Mouse (Mus musculus): Measurements from ENCODE around the gene Atp5b. TPM values are rescaled to one million over a fixed set of nuclear protein-coding genes. Genes with fewer than 3 reads are reported as not detected.

Atp5b gene
- total RNA-seq, 4 experiments from 2014 or later, result 1,554 to 1,727 (median 1,622) TPM

DNA sequence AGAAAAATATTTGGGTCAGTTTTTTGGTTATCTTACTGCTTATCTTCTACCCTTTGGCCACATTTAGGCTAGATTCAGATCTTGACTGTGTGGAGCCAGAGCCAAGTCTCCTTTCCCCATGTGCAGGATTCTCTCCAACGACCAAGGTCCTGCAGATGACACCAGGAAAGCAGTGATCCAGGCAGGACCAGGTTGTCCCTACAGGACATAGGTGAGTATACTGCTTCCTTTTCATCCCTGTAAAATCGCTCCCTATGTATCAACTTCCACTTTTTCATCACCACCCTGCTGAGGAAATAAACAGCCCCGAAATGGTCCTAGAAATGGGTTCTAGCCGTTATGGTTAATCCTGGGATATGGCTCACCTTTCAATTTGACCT lies 13.2 kb downstream of the Atp5b start:
- DNase-seq (ENCODE audit: low spot score in 2 of 2), result no peak

DNA sequence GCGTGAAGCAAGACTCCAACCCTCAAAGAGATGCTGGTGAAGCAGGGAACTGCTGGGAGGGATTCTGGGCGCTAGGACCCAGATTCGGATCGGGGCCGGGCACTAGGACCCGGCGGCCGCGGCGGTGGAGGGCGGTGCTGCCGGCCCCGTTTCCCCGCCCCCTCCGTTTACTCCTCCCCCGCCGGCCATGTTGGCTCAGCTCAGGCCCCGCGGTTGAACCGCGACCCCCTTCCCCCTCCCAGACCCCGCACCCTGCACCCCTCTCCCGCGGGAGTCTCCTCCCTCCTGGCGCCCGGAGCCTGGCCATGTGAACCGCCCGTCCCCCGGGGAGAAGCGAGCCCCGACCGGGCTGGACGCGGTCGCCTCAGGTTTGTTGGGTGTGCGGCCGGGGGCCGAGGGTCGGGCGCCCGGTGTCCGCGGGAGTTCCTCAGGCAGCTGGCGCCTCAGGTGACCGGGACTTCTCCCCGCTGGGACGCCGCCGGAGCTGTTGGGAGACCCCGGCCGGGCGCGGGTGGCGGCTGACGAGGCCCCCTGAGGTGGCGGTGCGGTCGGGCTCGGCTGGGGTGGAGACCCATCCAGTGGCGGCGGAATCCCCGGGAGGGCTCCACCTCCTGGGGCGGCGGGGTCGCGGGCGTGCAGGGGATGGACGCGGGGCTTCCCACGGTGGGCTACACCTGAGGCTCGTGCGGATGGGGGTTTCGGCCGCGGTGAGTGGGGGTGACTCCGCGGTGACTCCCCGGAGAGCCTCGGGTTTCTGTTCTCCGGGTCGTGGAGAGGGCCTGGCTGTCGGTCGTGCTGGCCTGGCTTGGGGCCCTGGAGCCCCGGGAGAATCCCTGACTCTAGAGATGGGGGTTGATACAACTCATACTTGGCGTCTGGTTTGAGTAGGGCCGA lies 13.9 kb downstream of the Atp5b start:
- DNase-seq (ENCODE audit: low spot score in 2 of 2), result peak; percentile 45 to 60

DNA sequence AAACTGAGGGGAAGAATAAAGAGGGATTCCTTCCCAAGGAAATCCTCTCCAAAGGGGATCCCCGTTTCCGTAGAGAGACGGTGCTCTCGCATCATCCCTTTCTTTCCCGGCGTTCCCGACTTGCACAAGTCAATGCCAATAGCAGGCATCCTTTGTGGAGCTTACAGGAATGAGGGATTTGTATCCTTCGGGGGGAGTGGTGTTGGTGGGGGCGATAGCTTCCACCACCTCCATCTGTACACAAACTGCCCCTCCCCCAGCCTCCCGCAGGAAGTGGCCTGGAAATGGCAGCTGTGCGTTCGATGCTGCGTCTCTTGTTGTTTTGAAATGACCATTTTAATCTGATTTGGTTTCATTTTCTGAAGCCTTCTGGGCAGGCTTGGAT lies 14.5 kb downstream of the Atp5b start:
- DNase-seq (ENCODE audit: low spot score in 2 of 2), result peak; percentile 38 to 41

DNA sequence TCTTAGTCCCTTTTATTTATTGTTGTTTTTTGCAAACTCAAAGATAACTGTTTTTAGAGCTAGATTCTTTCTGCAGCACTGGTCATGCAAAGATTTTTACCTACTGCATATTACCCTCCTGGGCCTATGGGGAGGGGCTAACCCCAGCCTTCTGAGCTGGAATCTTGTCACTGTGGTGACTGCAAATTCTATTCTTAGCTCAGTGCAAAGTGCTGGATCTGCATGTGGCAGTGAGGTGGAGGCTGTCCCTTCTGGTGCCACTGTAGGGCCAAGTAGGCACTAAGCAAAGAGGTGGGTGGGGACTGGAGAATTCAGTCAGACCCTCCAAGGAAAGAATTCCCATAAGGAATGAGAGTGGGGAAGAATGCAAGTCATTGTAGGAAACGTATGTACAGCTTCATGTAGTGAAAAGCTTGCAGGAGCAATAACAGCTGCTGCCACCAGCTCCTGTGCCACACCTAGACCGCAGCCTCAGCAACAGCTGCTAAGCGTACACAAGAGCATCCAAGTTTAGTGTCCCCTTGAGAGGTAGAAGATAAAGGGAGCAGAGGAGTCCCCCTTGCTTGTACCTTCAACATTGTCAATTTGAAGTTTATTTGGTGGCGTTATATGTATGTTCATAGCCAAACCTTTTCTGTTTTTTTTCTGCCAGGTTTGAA lies 27.2 kb downstream of the Atp5b start:
- DNase-seq (ENCODE audit: low spot score in 2 of 2), result no peak

DNA sequence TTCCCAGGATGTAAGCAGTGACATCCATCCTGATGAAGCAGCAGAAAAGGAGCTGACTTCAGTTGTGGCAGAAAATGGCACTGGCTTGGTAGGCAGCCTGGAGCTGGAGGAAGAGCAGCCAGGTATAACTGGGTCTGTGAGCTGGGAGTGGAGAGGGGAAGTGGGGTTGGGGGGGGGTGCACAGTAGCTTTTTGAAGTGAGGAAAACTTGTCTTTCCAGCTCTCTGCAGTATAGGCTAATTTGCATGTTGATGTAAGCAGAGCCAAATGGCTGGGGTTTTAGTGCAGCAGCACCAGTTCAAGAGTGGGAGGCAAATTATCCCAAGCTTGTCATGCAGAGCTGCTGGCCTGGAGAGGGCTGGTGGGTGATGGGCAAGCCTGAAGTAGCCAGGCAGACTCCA lies 28.2 kb downstream of the Atp5b start:
- DNase-seq (ENCODE audit: low spot score in 2 of 2), result no peak

DNA sequence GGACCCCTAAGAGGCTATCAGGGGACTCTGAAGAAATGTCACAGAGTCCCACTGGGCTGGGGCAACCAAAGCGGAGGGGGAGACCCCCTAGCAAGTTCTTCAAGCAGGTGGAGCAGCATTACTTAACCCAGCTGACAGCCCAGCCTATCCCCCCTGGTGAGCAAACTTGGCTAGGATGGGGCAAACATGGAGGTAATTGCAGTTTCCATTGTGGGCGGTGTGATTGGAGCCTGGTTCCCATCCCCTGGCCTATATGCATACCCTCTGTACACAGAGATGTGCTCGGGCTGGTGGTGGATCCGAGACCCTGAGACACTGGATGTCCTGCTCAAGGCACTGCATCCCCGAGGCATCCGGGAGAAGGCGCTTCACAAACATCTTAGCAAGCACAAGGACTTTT lies 40.8 kb downstream of the Atp5b start:
- DNase-seq (ENCODE audit: low spot score in 2 of 2), result no peak

DNA sequence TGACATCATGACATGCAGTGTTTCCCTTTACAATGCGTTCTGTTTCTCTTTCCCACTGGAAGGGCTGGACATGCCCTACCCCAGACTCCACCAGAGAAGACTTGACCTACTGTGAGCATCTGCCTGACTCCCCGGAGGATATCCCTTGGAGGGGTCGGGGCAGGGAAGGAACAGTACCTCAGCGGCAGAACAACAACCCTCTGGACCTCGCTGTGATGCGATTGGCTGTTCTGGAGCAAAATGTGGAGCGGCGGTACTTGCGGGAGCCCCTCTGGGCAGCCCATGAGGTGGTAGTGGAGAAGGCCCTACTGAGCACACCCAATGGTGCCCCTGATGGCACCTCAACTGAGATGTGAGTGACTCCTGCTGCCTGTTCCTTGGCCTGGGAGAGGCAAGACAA lies 41.8 kb downstream of the Atp5b start:
- DNase-seq (ENCODE audit: low spot score in 2 of 2), result no peak

DNA sequence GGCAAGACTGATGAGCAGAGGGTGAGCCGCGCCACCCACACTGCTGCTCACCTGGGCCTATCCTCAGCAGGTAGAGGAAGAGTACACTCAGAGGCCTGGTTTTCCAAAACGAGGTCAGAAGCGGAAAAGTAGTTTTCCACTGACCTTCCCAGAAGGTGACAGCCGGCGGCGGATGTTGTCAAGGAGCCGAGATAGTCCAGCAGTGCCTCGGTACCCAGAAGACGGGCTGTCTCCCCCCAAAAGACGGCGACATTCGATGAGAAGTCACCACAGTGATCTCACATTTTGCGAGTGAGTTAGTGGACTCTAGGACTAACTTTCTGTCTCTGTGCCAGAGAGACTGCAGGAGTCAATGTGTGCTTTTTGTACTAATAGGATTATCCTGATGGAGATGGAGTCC lies 42.9 kb downstream of the Atp5b start:
- no peak for DNase-seq (ENCODE audit: low spot score in 2 of 2)

DNA sequence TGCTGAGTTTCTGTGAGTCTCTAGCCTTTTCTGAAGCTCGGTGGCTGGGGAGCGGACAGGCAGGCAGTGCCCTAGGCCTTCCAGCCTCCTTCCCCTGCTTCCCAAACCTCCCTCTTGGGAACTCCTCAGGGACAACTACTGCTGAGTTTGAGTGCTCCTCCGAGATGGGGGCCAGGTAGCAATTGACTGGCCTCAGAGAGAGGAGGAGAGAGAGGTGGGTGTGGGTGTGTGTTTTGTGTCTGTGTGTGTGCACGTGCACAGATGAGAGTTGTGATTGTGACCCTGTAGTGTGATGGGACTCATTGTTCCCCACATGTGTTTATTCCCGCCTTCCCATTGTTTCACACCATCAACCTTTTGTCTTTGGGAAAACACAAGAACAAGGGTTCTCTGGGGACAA lies 44.4 kb downstream of the Atp5b start:
- DNase-seq (ENCODE audit: low spot score in 2 of 2), result no peak

DNA sequence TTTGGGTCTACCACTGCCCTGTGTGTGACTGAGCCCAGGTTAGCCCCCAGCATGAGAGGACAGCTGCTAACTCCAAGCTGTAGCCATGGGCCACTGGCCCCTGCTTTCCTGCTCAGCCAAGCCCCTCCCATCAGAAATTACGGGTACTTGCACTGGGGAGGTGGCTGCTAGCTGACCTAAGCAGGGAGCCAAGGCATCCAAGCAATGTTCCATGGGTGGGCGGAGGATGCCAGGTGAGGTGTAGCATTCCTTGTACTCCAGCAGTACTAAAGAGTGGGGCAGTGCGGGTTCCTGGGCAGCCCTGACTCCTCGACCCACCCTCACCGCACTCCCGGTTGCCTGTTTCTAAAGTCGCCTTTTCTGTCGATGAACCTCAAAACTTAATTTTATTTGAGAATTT lies 45.1 kb downstream of the Atp5b start:
- no peak for DNase-seq (ENCODE audit: low spot score in 2 of 2)

DNA sequence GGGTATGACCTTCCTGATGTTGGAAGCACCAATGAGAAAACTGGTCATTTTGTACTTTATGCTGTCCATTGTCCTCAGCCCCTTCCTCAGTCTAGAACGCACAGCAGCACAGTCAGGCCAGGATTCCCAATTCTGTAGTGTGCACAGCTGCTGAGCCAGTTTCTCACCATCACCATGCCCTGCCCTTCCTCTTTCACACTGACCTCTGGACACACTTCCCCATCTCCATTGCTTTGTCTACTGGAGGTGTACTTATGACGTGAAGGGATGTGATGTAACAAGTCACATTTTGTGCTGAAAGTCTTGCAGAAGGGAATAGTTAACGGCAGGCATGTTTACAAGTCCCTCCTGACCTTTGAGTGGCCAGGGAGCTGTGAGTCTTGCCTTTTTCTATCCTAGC lies 48.2 kb downstream of the Atp5b start:
- no peak for DNase-seq (ENCODE audit: low spot score in 2 of 2)

DNA sequence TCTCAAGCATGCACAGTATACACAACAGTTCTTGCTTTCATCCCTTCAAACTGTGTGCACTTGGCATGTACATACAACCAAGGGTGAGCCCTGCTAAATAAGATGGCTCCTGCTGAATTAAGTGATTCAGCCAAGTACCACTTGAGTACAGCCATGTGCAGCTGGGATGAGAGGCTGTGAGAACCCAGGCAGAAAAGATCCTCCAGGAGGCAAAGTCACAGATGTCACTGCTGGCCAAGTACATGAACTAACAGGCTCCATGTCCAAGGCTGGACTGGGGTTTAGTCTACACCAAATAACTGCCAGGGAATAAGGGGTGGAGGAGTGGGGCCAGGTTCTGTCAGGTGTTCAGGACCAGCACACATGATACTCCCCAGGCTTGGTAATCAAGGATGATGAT lies 48.7 kb downstream of the Atp5b start:
- no peak for DNase-seq (ENCODE audit: low spot score in 2 of 2)

DNA sequence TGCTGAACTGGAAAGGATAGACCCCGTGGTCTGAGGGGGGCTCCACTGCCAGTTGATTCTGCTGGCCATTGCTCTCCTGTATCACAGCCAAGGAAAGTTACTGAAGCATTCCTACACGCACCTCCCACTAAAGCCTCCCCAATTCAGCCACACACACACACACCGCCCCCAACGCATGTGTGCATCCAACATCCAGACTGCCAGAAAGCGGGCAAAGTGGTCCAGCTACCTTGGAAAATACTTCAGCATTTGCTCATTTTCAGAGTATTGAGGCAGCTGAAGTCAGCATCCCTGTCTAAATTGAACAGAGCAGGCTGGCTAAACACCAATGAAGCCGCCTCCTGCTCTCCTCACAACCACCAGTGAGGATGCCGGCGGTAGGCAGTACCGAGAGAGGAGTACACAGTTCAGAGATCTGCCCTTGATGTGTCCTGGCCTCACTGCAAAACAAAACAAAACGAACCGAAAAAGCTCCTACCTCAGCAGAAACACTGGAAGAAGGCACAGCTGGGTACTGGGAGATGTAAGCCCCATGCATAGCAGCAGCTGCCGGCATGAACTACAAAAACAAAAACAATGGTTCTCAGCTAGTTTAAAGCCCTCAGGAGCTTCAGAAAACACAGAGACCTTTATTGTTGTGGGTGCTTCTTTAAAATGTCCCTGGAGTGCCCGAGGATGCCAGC lies 50.7 kb downstream of the Atp5b start:
- DNase-seq (ENCODE audit: low spot score in 2 of 2), result peak; percentile 38 to 62

DNA sequence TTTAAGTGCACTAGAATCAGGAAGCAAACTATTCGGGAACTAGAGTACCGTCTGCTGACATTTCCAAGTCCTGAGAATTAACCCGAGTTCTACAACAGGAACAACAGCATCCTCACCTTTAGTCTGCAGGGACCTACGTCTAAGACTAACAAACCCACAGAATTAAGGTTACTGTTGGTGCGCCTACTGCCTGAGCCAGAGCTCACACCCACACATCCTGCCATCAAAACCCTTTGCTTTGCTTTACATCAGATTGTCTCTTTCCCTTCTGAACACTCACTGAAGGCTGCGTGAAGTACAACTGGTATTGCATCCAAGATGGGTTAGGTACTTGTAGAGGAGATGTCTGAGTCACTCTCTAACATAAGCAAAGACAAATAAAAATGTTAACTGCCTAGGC lies 52.3 kb downstream of the Atp5b start:
- DNase-seq (ENCODE audit: low spot score in 2 of 2), result no peak

Small RNA genes lying within 50 kb of the gene (microRNA-seq; reads per million reads assigned to microRNA genes)
- 12.4 to 20.1 reads per million in 2 experiments for gene Mir677

Other genes with a start within 250 kb of the Atp5b start
- not detected for gene Rdh19, start 233.3 kb upstream of the Atp5b start, total RNA-seq (2022)
- gene Rdh16f2, start 216.8 kb upstream of the Atp5b start, total RNA-seq (2022), result not detected
- not detected for gene Rdh7, start 194.5 kb upstream of the Atp5b start, total RNA-seq (2022)
- gene Sdr9c7, start 184.8 kb upstream of the Atp5b start, total RNA-seq (2022), result not detected
- not detected for gene Hsd17b6, start 75.7 kb upstream of the Atp5b start, total RNA-seq (2022)
- 1 to 10 TPM; 6.0 to 9.1 (median 8.0) TPM for gene Prim1, start 68.1 kb upstream of the Atp5b start, total RNA-seq (2022)
- 100 to 1,000 TPM; 310 to 353 (median 340) TPM for gene Naca, start 47.7 kb upstream of the Atp5b start, total RNA-seq (2022)
- gene Ptges3, start 24.3 kb upstream of the Atp5b start, total RNA-seq (2022), result 100 to 1,000 TPM; 128 to 136 (median 133) TPM
- gene Baz2a, start 8.3 kb downstream of the Atp5b start, total RNA-seq (2022), result 10 to 100 TPM; 38.8 to 50.0 (median 46.3) TPM
- 10 to 100 TPM; 12.1 to 19.4 (median 16.5) TPM for gene Rbms2, start 97.0 kb downstream of the Atp5b start, total RNA-seq (2022)
- 10 to 100 TPM; 24.4 to 33.2 (median 24.6) TPM for gene Gls2, start 111.2 kb downstream of the Atp5b start, total RNA-seq (2022)
- 10 to 100 TPM in 1 of 4 experiments, 1 to 10 TPM in 3; 9.2 to 10.3 (median 9.6) TPM for gene Spryd4, start 128.5 kb downstream of the Atp5b start, total RNA-seq (2022)
- gene Mip, start 142.6 kb downstream of the Atp5b start, total RNA-seq (2022), result not detected
- gene Timeless, start 148.8 kb downstream of the Atp5b start, total RNA-seq (2022), result 1 to 10 TPM; 5.7 to 8.0 (median 7.4) TPM
- not detected for gene Apon, start 170.8 kb downstream of the Atp5b start, total RNA-seq (2022)
- gene Apof, start 185.4 kb downstream of the Atp5b start, total RNA-seq (2022), result not detected
- gene Stat2, start 187.3 kb downstream of the Atp5b start, total RNA-seq (2022), result 10 to 100 TPM; 34.3 to 39.3 (median 37.8) TPM
- gene Il23a, start 215.5 kb downstream of the Atp5b start, total RNA-seq (2022), result not detected
- gene Pan2, start 220.1 kb downstream of the Atp5b start, total RNA-seq (2022), result 10 to 100 TPM; 14.6 to 16.3 (median 15.5) TPM
- 10 to 100 TPM; 69.2 to 89.4 (median 82.4) TPM for gene Cnpy2, start 239.2 kb downstream of the Atp5b start, total RNA-seq (2022)